Mouse (Mus musculus) adrenal gland, adult (tissue): ENCODE data around the gene Wdr95.

Experiments
- DNase-seq, 2 experiments: peaks; one replicate each; pipeline ENCODE4 v3.0.0; 2022 to 2023; ENCODE audit warnings: low spot score in 1 of 2; ENCODE audit not compliant: inconsistent age in 2 of 2

Gene Wdr95

GRCm38 (mm10) chr5:149658741-149659413 lies 130.4 kb downstream of the Wdr95 start:
- no peak for DNase-seq

- no peak for DNase-seq
These were observed 130.9 kb downstream of the Wdr95 start for GRCm38 (mm10) chr5:149659414-149659780.

GRCm38 (mm10) chr5:149661428-149661827 lies 132.9 kb downstream of the Wdr95 start:
- no peak for DNase-seq
